Mouse (Mus musculus) small intestine, adult 2 months (tissue): ENCODE measurements around the gene Iqschfp.

Experiments
- CTCF ChIP-seq: fragments of 200-500 bp; IDR thresholded peaks from 2 replicates; pipeline ENCODE4 v1.5.1; 2012; ENCODE audit warnings: low read depth, mild to moderate bottlenecking, control low read depth, inconsistent platforms, low read length, moderate library complexity, mixed read lengths; ENCODE audit not compliant: insufficient replicate concordance, insufficient read length; ENCODE audit errors: extremely low read depth
- POLR2A ChIP-seq: fragments of 200-500 bp; IDR thresholded peaks from 2 replicates; pipeline ENCODE4 v1.6.1; 2012; ENCODE audit warnings: low read depth, mild to moderate bottlenecking, control low read depth, inconsistent platforms, low read length, moderate library complexity

GRCm38 (mm10) chr3:68563922-68564321 is 671.9 kb downstream of the Iqschfp start:
- TF ChIP-seq CTCF, result no peak
- TF ChIP-seq POLR2A, result no peak
